8 mouse cellular contexts compared by ENCODE assay signal in the genomic region with DNA sequence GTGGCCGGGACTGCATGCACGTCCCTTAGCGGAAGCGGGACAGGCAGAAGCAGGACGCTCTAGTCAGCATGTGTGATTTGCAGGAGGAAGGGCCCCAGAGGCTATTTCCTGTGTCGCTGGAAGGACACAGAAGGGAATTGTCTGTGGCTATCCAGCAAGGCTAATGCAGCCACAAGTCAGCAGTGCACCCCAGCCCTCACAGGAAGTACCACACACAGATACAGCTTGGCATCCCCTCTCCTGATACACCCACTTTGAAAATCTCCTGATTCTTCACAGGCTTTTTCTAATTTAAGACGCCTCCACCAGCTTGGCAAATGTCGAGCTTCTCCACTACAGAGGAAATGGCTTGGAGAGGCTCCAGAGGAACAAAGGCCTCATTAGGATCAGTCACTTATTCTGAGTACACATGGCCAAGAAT.
A peak's percentile ranks its signal among the peaks of the same experiment; 100 is the strongest.
DNase-seq lines count a peak whose midpoint lies in the region; ATAC-seq and TF ChIP-seq lines count a peak whose summit lies in the region.

No protein-coding gene starts in this region.

- peak; percentile 26 to 42 for DNase-seq in cerebellum, postnatal 14 days
- no peak for DNase-seq in cerebellum, adult 18-20 months
- DNase-seq in embryonic facial prominence, embryonic 10.5 days (ENCODE audit: low spot score), result peak; percentile 61
- peak; percentile 78 to 85 for DNase-seq in heart, adult 2 months
- peak; percentile 48 to 72 for DNase-seq in left cerebral cortex, adult 9 months (ENCODE audit: low spot score in 2 of 2)
- DNase-seq in lung, postnatal 25 days (ENCODE audit: low spot score), result peak; percentile 79
- DNase-seq in right cerebral cortex, postnatal 25 days, result peak; percentile 47

- H3K9ac ChIP-seq in heart, adult 2 months (ENCODE audit: low read depth, low read length), result no peak overlapping the region
- H3K9ac ChIP-seq in intestine, embryonic 16.5 days (ENCODE audit: low read depth, low read length), result no peak overlapping the region

- H3K27me3 ChIP-seq in embryonic facial prominence, embryonic 10.5 days (replicated peaks; ENCODE audit: low read depth, poor library complexity, severe bottlenecking), result no peaks in the 10 kb centered on the region
- H3K27me3 ChIP-seq in heart, adult 2 months (ENCODE audit: control insufficient read depth, insufficient read depth, low read length), result no peaks in the 10 kb centered on the region
- H3K27me3 ChIP-seq in intestine, embryonic 16.5 days (replicated peaks; ENCODE audit: control insufficient read depth, insufficient read depth, low read length), result no peaks in the 10 kb centered on the region

- TF ChIP-seq EP300 in heart, adult 2 months (IDR thresholded peaks at IDR 0.05; ENCODE audit: insufficient read depth, low read depth, low read length), result peak; percentile 66; the same call in 1 of the 2 replicates

- WGBS in embryonic facial prominence, embryonic 10.5 days, result 21% methylated on average over 8 of the region's 8 CpGs
- 15% methylated on average over 8 of the region's 8 CpGs for WGBS in heart, adult 2 months
- 28% methylated on average over 8 of the region's 8 CpGs for WGBS in intestine, embryonic 16.5 days

- TF ChIP-seq CTCF in heart, adult 2 months (IDR thresholded peaks at IDR 0.05), result no peak

- intact Hi-C loops in heart, adult 2 months (cut with DNase I), result loop anchor here (2.0 to 5.0 kb wide), 5 partner anchors 44 to 322 kb away; a partner anchor contains a TSS

- ATAC-seq in intestine, embryonic 16.5 days, result peak; percentile 62

- H3K4me2 ChIP-seq in intestine, embryonic 16.5 days (ENCODE audit: low read depth, low read length), result no peak overlapping the region

- no peaks in the 10 kb centered on the region for H3K79me2 ChIP-seq in heart, adult 2 months (replicated peaks; ENCODE audit: control insufficient read depth, insufficient read depth, low read length)

- peak overlapping the region; percentile 78 for H3K27ac ChIP-seq in embryonic facial prominence, embryonic 10.5 days (replicated peaks)
- H3K27ac ChIP-seq in heart, adult 2 months, result peak overlapping the region; percentile 66
- H3K27ac ChIP-seq in intestine, embryonic 16.5 days (ENCODE audit: low read length), result peak overlapping the region; percentile 25

- peaks cover 26% of the 10 kb centered on the region for H3K4me1 ChIP-seq in embryonic facial prominence, embryonic 10.5 days
- peaks cover 10% of the 10 kb centered on the region for H3K4me1 ChIP-seq in heart, adult 2 months (ENCODE audit: control insufficient read depth, insufficient read depth, low read length)
- peaks cover 15% of the 10 kb centered on the region; the same call in 1 of the 2 replicates for H3K4me1 ChIP-seq in intestine, embryonic 16.5 days (ENCODE audit: control insufficient read depth, insufficient read depth, low read length)

- peak; percentile 47; the same call in 1 of the 2 replicates for TF ChIP-seq POLR2A in heart, adult 2 months (IDR thresholded peaks at IDR 0.05; ENCODE audit: insufficient read depth, low read depth, low read length)

- H3K36me3 ChIP-seq in embryonic facial prominence, embryonic 10.5 days (replicated peaks), result no peaks in the 10 kb centered on the region
- no peaks in the 10 kb centered on the region for H3K36me3 ChIP-seq in heart, adult 2 months (ENCODE audit: control insufficient read depth, insufficient read depth, low read length)
- no peaks in the 10 kb centered on the region for H3K36me3 ChIP-seq in intestine, embryonic 16.5 days (ENCODE audit: control insufficient read depth, insufficient read depth, low read length)

- H3K4me3 ChIP-seq in embryonic facial prominence, embryonic 10.5 days, result no peak overlapping the region
- H3K4me3 ChIP-seq in heart, adult 2 months, result no peak overlapping the region
- H3K4me3 ChIP-seq in intestine, embryonic 16.5 days (ENCODE audit: low read length), result no peak overlapping the region

- H3K9me3 ChIP-seq in embryonic facial prominence, embryonic 10.5 days, result no peaks in the 10 kb centered on the region
- no peaks in the 10 kb centered on the region for H3K9me3 ChIP-seq in intestine, embryonic 16.5 days (ENCODE audit: control insufficient read depth, low read length)

Comparison
In these comparisons a context has a peak if more than half of its experiments do, and no peak if none do; other contexts are left out.
1. DNase-seq: peak in cerebellum, postnatal 14 days (2 of 2), embryonic facial prominence, embryonic 10.5 days (single experiment), heart, adult 2 months (2 of 2), left cerebral cortex, adult 9 months (2 of 2), lung, postnatal 25 days (single experiment) and right cerebral cortex, postnatal 25 days (single experiment); none in cerebellum, adult 18-20 months (0 of 2).
2. H3K27ac ChIP-seq: peak in every context shown above with its lines; median percentile 78 in embryonic facial prominence, embryonic 10.5 days; 66 in heart, adult 2 months; 25 in intestine, embryonic 16.5 days.